Mouse (Mus musculus) cerebellum, adult 8-10 months (tissue): ENCODE results near the gene Zfp341.

Source experiments
- DNase-seq: peaks from one replicate; pipeline ENCODE4 v3.0.0; 2022

Zfp341 gene

GRCm38 (mm10) chr2:154589051-154589450 lies 24.0 kb upstream of the Zfp341 start:
- DNase-seq: no peak

GRCm38 (mm10) chr2:154591239-154591638 lies 21.9 kb upstream of the Zfp341 start:
- DNase-seq: no peak

GRCm38 (mm10) chr2:154593025-154593424 lies 20.1 kb upstream of the Zfp341 start:
- DNase-seq: peak; percentile 23

GRCm38 (mm10) chr2:154595775-154596174 lies 17.3 kb upstream of the Zfp341 start:
- DNase-seq: no peak

- no peak for DNase-seq
Measured at GRCm38 (mm10) chr2:154597399-154597798, 15.7 kb upstream of the Zfp341 start.

GRCm38 (mm10) chr2:154600586-154600985 lies 12.5 kb upstream of the Zfp341 start:
- no peak for DNase-seq

GRCm38 (mm10) chr2:154601324-154601723 lies 11.8 kb upstream of the Zfp341 start:
- DNase-seq: no peak

GRCm38 (mm10) chr2:154603007-154603637 lies 10.0 kb upstream of the Zfp341 start:
- DNase-seq: no peak

- DNase-seq: peak; percentile 99
Measured at GRCm38 (mm10) chr2:154603638-154604153, 9.4 kb upstream of the Zfp341 start, which contains the start of gene Pxmp4. Gene Pxmp4 (minus strand): TSS chr2:154603708.

GRCm38 (mm10) chr2:154604156-154604555 lies 8.9 kb upstream of the Zfp341 start:
- no peak for DNase-seq

- no peak for DNase-seq
Measured at GRCm38 (mm10) chr2:154606965-154607364, 6.1 kb upstream of the Zfp341 start.

- no peak for DNase-seq
Measured at GRCm38 (mm10) chr2:154609050-154609767, 3.9 kb upstream of the Zfp341 start.

GRCm38 (mm10) chr2:154614841-154615576 lies 1.9 kb downstream of the Zfp341 start:
- peak; percentile 52 for DNase-seq

- DNase-seq: no peak
Measured at GRCm38 (mm10) chr2:154615674-154616073, 2.6 kb downstream of the Zfp341 start.

GRCm38 (mm10) chr2:154617061-154617460 lies 4.0 kb downstream of the Zfp341 start:
- no peak for DNase-seq

- no peak for DNase-seq
Measured at GRCm38 (mm10) chr2:154621684-154622083, 8.6 kb downstream of the Zfp341 start.

GRCm38 (mm10) chr2:154624137-154624536 lies 11.0 kb downstream of the Zfp341 start:
- no peak for DNase-seq

- no peak for DNase-seq
Measured at GRCm38 (mm10) chr2:154630531-154630930, 17.4 kb downstream of the Zfp341 start.

- DNase-seq: no peak
Measured at GRCm38 (mm10) chr2:154632203-154632780, 19.2 kb downstream of the Zfp341 start.

- DNase-seq: no peak
Measured at GRCm38 (mm10) chr2:154633039-154633742, 20.1 kb downstream of the Zfp341 start.

- DNase-seq: no peak
Measured at GRCm38 (mm10) chr2:154633876-154634644, 21.0 kb downstream of the Zfp341 start.

- DNase-seq: no peak
Measured at GRCm38 (mm10) chr2:154635826-154636225, 22.7 kb downstream of the Zfp341 start.
